Mouse (Mus musculus) E14TG2a.4 (cell line): ENCODE results near the gene Styxl1.
A peak's percentile ranks its signal among the peaks of the same experiment; 100 is the strongest.

Experiments used
- H3K27me3 ChIP-seq: 2 replicates; pipeline ENCODE4 v1.6.1; 2014; ENCODE audit warnings: low read length, control low read depth; ENCODE audit not compliant: insufficient read depth
- H3K36me3 ChIP-seq: 2 replicates; pipeline ENCODE4 v1.6.1; 2014; ENCODE audit warnings: low read length, control low read depth; ENCODE audit not compliant: insufficient read depth
- H3K4me1 ChIP-seq: replicated peaks from 2 replicates; pipeline ENCODE4 v1.6.1; 2014; ENCODE audit warnings: low read depth, low read length, control low read depth
- H3K4me3 ChIP-seq: replicated peaks from 2 replicates; pipeline ENCODE4 v1.5.1; 2014; ENCODE audit warnings: mild to moderate bottlenecking, low read length
- H3K9me3 ChIP-seq: 2 replicates; pipeline ENCODE4 v1.6.1; 2014; ENCODE audit warnings: low read length, control low read depth
- CTCF ChIP-seq: conservative IDR thresholded peaks from 2 replicates; pipeline ENCODE4 v1.5.1; 2014; ENCODE audit warnings: low read length
- NANOG ChIP-seq: IDR thresholded peaks from 2 replicates; pipeline ENCODE4 v1.6.1; 2014; ENCODE audit warnings: borderline replicate concordance, low read length, mixed read lengths
- POU5F1 ChIP-seq: IDR thresholded peaks from 2 replicates; pipeline ENCODE4 v1.6.1; 2014; ENCODE audit warnings: low read length, borderline replicate concordance

Styxl1 gene

GRCm38 (mm10) chr5:135734057-135734680 lies 44.0 kb downstream of the Styxl1 start:
- Histone ChIP-seq H3K27me3 (peaks cover 6% of the 10 kb centered on the region; the same call in 1 of the 2 replicates), H3K4me1 (peaks cover 73% of the 10 kb centered on the region), H3K4me3 (peak overlapping the region; percentile 74), H3K36me3 (peaks cover 81% of the 10 kb centered on the region), H3K9me3 (no peaks in the 10 kb centered on the region)
- no peak for TF ChIP-seq CTCF
- TF ChIP-seq NANOG, result no peak
- TF ChIP-seq POU5F1, result no peak

DNA sequence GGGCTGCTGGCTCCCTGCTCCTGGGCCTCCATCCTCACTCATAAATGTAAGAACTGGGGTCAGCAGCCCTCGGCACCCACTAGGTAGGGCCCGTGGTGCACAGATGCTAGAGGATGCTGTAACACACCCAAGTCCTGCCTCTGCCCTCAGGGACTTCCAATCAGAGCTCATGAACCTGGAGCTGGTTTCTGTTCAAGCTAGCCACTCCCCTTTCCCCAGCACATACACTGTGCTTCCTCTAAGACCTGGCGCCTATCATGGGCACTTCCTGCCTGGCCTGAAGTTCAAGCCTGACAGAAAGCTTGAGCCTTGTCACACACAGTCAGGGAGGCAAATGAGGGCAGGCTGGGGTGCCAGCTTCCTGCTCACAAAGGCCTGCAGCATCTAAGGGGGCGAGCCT lies 45.1 kb downstream of the Styxl1 start:
- H3K36me3 ChIP-seq, result peaks cover 92% of the 10 kb centered on the region
- H3K4me1 ChIP-seq, result peaks cover 70% of the 10 kb centered on the region
- peaks cover 6% of the 10 kb centered on the region; the same call in 1 of the 2 replicates for H3K27me3 ChIP-seq
- no peak for TF ChIP-seq CTCF
- TF ChIP-seq NANOG, result no peak
- TF ChIP-seq POU5F1, result no peak
- peak overlapping the region; percentile 74 for H3K4me3 ChIP-seq
- no peaks in the 10 kb centered on the region for H3K9me3 ChIP-seq

DNA sequence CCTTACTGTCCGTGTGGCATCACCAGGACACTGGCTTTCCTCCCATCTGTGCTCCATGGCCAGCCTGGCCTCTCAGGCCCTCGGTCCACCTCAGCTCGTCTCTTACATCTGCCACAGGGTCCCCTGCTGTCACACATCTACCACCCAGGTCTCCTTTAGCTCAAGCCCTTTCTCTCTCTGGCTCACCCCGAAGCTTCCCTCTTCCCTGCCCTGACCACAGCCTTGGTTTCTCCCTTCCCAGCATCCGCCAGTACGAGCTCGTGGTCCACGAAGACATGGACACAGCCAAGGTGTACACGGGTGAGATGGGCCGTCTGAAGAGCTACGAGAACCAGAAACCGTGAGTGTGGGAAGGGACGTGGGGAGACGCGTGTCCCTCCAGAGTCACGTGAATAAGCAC lies 46.9 kb downstream of the Styxl1 start:
- no peaks in the 10 kb centered on the region for H3K9me3 ChIP-seq
- TF ChIP-seq NANOG (no peak), POU5F1 (no peak), CTCF (no peak)

DNA sequence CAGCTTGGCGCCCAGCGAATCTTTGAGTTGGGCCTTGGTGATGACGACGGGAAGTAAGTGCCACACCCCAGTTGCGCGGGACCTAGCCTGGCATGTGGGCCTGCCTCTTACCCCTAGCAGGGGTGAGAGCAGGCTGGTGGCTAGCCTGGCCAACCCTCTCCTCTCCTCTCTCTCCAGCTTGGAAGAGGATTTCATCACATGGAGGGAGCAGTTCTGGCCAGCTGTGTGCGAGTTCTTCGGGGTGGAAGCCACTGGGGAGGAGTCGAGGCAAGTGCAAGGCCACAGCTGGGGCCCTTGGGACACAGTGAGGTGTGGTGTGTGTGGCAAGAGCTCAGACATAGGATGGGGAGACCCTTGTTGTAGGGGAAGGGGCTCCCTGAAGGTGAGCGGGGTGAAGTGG lies 47.3 kb downstream of the Styxl1 start:
- H3K36me3 ChIP-seq, result peaks cover 85% of the 10 kb centered on the region
- H3K27me3 ChIP-seq, result peaks cover 6% of the 10 kb centered on the region; the same call in 1 of the 2 replicates
- H3K9me3 ChIP-seq, result no peaks in the 10 kb centered on the region
- H3K4me3 ChIP-seq, result no peak overlapping the region
- TF ChIP-seq NANOG, result no peak
- TF ChIP-seq POU5F1, result no peak
- TF ChIP-seq CTCF, result no peak
- peaks cover 56% of the 10 kb centered on the region for H3K4me1 ChIP-seq

More for the DNA sequence above, 46.9 kb downstream of the Styxl1 start:
- Histone ChIP-seq H3K27me3 (peaks cover 6% of the 10 kb centered on the region; the same call in 1 of the 2 replicates), H3K4me1 (peaks cover 56% of the 10 kb centered on the region), H3K4me3 (no peak overlapping the region), H3K36me3 (peaks cover 89% of the 10 kb centered on the region)

GRCm38 (mm10) chr5:135730278-135730677 lies 47.9 kb downstream of the Styxl1 start:
- H3K4me1 ChIP-seq, result peaks cover 56% of the 10 kb centered on the region
- peaks cover 79% of the 10 kb centered on the region for H3K36me3 ChIP-seq
- no peak overlapping the region for H3K4me3 ChIP-seq
- TF ChIP-seq CTCF (no peak), POU5F1 (no peak), NANOG (no peak)
- H3K9me3 ChIP-seq, result no peaks in the 10 kb centered on the region
- H3K27me3 ChIP-seq, result peaks cover 6% of the 10 kb centered on the region; the same call in 1 of the 2 replicates

DNA sequence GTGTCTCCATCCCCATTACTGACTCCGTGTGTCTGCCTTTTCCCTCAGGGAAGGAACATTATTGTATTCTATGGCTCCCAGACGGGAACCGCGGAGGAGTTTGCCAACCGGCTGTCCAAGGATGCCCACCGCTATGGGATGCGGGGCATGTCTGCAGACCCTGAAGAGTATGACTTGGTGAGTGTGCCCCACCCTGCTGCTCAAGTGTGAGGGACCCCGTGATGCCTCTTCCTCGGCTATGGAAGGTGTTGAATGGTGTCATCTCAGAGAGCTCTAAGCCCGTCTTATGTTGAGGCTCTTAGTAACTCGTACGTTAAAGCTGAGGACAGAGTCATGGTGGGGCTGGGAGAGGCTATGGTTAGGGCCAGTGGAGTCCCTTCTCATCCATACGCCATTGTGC lies 48.8 kb downstream of the Styxl1 start:
- peaks cover 6% of the 10 kb centered on the region; the same call in 1 of the 2 replicates for H3K27me3 ChIP-seq
- TF ChIP-seq NANOG (no peak), POU5F1 (no peak), CTCF (no peak)
- H3K4me3 ChIP-seq, result no peak overlapping the region
- peaks cover 70% of the 10 kb centered on the region for H3K36me3 ChIP-seq
- no peaks in the 10 kb centered on the region for H3K9me3 ChIP-seq
- peaks cover 58% of the 10 kb centered on the region for H3K4me1 ChIP-seq

- no peak for TF ChIP-seq POU5F1
- TF ChIP-seq CTCF, result no peak
- TF ChIP-seq NANOG, result no peak
- Histone ChIP-seq H3K27me3 (no peaks in the 10 kb centered on the region), H3K4me1 (peaks cover 59% of the 10 kb centered on the region), H3K9me3 (no peaks in the 10 kb centered on the region), H3K4me3 (no peak overlapping the region), H3K36me3 (peaks cover 62% of the 10 kb centered on the region)
These were observed 49.8 kb downstream of the Styxl1 start for GRCm38 (mm10) chr5:135728361-135728760.

DNA sequence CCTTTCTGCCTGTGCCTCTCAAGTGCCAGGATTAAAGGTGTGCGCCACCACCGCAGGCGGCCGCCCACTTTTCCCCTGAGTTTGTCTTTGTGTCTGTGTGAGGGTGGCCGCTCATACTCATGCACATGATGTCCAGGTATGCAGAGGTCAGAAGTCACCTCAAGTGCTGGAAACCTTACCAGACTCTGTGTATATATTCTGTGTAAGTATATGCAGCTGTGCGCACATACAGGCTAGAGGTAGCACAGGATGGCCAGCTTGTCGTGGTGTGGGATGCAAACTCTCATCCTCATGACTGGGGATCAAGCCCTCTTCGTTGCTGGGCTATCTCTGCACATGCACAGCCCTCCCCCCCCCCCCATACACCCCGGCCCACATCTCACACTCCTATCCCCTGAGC lies 50.3 kb downstream of the Styxl1 start:
- Histone ChIP-seq H3K27me3 (no peaks in the 10 kb centered on the region), H3K36me3 (peaks cover 60% of the 10 kb centered on the region), H3K4me1 (peaks cover 57% of the 10 kb centered on the region), H3K4me3 (no peak overlapping the region), H3K9me3 (no peaks in the 10 kb centered on the region)
- TF ChIP-seq CTCF (no peak), NANOG (no peak), POU5F1 (no peak)
